Mouse (Mus musculus): ENCODE measurements at regions not wholly inside any gene's neighbourhood (a gene's known extent, or its start where the extent isn't known, plus 50 kb on each side); places are given as distances from the start of the nearest gene placed in this dataset.

DNA sequence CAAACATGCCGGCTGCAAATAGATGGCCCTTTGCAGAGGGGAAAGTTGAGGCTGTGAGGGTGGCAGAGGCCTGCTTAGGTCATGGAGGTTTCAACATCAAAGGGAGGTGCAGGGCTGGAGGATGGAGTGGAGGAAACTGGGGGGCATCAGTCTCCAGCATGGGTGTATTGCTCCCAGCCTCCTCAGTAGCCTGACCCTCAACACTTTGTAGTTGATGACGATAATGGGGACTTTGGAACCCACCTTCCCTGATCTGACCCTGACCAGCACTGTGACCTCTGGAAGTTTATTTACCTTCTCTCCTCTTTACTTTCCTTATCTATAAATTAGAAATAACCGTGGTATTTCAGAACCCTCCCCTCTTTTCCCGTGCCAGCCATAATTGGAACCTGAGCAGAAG lies 56.2 kb downstream of the Gm26897 start:
- no peak for DNase-seq

DNA sequence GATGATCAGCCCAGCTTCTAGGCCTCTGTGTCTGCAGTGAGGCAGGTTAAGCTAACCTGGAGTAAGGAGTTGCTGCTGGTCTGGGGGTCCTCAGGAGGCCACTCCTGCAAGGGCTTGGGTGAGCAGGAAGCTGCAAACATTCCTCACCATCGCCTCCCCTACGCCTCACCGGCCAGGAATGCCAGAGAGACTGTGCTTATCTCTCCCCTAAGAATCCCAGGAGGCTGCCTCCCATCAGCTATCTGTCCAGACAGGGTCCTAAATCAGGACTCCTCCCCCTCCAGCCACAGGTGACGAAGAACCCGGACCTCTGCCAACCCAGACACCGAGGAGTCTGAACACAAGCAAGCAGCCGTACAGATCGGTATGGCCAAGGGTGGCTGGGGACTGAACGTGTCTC lies 56.8 kb downstream of the Gm26897 start:
- no peak for DNase-seq

DNA sequence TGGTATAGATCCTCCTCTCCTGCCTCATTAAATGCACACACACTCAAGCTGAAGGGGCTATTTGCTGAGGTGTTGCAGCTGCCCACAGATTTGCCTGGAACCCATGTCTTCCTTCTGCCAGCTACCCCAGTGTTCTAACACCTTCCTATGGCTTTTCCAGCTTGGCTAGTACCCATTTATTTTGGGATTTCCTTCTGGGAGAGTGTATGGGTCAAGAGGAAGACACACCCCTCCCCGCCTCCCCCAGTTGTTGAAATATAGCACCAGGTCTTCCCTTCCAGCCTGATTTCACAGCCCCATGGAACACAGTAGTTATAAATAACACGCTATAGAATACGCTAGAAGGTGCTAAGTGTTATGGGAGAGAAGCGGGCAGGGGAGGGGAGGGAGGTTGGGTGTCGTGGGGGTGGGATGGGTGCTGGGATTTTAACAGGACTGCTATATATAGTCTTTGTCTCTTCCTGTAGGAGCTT lies 57.4 kb downstream of the Gm26897 start:
- no peak for DNase-seq

DNA sequence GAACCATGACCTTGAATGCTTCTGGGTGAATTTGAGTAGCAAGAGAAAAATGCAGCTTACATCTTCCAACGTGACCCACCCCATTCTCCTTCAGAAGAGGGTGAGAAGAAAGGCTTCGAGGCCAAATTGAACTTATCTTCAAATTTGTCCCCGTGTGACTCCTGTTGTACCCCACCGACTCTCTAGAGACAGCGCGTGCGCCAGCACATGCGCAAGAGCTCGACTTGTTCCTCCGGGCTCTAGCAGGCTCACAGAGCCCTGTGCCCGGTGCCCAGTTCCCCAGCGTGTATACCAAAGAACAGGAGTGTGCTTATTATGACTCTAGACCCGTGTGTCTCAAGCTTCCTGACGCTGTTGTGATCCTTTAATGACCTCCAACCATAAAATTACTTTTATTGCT lies 59.0 kb downstream of the Gm26897 start:
- DNase-seq: no peak

DNA sequence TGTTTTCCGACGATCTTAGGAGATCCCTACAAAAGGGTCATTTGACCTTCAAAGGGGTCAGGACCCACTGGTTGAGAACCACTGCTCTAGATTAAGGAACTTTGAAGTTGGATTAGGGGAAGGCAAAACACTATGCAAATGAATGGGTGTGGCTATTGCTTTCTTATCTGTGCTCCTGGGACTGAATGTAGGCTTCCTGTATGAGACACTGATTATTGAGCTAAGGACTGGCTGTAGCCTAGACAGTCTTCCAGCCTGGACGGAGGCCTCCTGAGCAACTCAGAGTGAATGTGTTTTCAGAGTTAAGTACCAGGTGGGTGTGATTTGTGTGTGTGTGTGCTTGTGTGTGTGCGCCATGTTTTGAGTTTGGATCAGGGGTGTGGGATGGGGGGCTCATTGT lies 59.5 kb downstream of the Gm26897 start:
- DNase-seq: no peak

DNA sequence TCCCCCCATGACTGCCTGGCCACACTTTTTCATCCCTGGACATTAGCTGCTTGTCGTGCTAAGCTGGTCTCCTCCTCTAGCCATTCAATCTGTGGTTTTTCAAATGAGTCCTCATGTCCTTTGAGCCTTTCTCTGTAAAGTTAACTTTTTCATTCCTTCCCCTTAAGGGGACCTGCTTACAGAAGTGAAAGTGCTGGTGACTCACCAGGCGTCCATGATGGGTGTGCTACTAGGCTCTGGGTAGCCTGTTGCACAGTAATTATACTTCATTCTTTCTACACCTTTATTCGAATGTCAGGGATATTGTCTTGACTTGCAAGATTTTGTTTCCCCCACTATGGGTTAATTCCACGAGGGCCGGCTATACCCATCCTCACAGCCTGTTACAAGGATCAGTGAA lies 63.2 kb downstream of the Gm26897 start:
- DNase-seq: no peak

DNA sequence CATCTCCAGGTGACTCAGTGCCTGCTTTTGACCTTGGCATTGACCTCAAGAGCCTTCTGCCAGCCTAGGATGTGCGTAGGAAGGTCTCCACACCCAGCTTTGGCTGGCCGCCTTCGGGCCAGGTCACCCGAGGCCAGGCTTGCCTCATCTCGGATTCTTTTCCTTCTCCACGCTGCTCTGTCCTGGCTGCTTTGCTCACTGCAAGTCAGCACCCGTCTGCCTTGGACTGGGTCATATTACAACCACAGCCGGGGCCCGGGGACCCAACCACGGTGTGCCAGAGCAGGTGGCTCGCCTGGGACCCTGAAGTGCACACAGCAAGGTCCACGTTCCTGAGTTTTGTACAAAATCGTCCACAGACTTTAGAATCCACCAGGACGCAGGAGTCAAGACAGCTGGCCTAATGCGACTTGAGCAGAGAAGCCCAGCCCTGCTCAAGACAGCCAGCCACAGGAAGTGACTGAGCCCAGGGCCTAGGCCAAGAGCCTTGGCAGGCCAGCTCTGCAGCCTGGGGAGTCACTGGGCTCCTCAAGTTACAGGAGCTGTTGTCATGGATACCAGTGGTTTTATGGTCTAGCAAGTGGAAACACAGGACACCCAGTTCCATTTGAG lies 66.1 kb downstream of the Gm26897 start:
- peak; percentile 86 for DNase-seq

DNA sequence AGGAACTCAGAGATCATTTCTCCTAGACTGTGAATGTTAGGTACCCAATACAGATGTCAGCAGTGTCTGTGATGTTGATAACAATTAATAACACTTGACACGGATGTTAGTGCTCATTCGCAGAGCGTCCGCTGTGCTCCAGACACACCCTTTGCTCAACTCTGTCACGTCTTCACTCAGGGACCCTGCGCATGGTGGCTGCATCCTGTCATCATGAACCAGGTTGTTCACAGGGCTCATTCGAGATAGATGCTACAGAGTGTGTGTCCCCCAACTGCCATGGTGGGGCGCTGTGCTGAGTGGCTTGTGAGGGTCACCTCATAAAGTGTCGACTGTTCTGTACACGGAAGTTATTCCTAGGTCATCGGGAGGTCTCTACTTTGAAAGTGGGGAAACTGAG lies 66.8 kb downstream of the Gm26897 start:
- no peak for DNase-seq

DNA sequence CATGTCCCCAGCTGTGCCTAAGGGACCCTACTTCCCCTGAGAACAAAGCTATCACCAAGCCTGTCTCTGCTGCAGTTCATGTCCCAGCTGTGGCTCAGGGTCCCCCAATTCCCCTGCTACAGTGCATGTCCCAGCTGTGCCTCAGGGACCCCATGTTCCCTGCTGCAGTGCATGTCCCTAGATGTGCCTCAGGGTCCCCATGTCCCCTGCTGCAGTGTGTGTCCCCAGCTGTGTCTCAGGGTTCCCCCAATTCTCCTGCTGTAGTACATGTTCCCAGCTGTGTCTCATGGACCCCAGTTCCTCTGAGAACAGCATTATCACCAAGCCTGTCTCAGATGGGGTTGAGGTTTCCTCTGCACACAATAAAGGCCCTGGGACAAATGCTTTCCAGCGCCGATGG lies 67.3 kb downstream of the Gm26897 start:
- DNase-seq: no peak

DNA sequence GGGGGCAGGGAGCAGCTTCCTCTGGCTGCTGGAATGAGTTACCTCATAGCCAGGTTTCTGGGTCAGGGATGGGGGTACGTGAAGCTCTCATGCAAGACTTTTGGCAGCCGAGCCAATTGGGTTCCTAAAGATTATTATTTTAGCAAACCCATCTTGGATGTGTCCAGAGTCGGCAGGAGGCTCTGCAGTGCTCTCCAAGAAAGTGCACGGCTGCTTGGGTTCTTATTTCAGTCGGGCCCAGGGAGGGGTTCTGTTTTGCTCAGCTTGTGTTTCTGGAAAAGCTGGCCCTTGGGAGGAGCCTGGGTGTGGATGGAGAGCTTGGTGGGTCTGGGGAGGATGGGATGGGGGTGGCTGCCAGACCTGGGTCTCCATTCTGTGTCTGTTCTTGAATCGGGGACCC lies 70.8 kb downstream of the Gm26897 start:
- DNase-seq: no peak

DNA sequence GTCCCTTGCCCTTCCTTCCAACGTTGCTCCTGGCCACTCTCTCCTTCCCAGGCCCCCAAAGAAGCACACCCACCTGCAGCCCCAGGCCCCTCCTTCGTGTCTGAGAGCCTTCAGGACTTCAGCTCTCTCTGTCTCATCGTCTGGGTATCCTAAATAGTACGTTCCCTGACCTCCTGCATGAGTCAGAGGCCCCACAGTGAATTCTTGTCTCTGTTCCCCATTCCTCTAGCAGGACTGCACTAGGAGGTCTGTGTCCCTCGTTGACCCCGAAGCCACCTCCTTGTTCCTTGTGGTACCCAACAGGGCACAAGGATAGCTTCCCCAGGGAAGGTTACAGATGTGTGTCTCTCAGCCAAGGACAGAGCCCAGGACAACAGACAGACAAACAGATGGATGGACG lies 71.4 kb downstream of the Gm26897 start:
- DNase-seq: no peak

DNA sequence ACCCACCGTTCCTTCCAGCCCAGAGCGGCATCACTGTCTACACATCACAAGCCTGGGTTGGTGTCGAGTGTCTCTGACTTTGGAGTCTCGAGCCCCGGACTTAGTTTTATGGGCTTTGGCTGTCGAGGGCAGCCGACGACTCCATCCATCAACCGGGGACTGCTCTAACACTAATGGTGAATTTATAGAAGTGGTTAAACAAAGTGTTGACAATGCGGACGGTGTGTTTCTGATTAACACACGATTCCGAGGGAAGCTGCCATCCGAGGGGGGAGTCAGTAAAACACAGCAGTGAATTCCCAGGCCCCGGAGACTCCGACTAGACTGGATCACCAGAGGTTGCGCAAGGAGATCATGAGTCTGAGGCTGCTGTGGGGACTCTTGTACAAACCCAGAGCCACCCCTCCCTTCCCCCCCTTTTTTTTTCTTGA lies 72.1 kb downstream of the Gm26897 start:
- no peak for DNase-seq

DNA sequence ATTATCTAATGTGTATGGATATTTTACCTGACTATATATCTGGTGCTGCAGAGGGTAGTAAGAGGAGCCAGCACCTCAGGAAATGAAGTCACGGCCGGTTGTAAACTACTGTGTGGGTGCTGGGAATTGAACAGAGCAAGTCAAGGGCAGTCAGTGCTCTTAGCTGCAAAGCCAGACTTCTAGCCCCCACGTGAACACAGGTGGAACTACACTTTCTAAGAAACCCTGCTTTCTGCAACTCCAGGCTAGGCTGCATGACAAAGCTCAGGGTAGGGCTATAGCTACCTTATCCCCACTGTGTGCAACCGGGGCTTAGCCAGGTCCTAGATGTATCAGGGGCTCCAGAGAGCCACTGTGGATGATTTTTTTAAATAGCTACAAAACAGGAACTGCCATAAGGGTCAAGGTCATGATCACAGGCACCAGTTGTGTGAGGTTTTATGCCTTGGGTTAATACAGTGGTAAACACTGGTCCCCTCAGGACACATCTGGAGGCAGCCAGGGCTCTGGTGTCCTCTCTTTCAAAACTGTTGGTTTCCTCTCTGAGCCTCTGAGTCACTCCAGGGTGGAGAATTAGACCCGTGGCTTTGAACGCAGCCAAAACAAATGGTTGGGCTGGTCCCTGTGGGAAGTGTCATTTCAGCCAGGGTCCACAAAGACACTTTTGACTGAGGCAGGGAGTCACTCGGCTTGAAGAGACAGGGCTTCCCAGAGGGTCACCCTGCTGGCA lies 76.5 kb downstream of the Gm26897 start:
- DNase-seq: peak; percentile 72

DNA sequence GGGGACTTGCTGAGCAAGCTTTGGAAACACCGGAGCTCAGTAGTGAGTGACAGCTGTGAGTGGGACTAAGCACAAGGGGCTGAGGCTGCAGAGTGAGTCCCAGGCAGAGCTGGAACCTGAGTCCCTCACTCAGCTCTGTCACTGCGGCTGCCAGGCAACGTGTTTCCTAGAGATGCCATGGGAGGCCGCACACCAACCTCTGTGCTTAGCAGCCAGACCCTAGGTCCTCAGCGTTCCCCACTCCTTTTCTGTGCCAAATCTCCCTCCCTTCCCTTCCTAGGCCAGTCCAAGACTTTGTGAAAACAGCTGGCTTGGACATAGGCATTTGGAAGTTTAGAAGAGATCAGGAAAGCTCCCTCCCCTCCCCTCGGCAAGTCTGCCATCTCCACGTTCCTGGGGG lies 78.9 kb downstream of the Gm26897 start:
- DNase-seq: peak; percentile 70

DNA sequence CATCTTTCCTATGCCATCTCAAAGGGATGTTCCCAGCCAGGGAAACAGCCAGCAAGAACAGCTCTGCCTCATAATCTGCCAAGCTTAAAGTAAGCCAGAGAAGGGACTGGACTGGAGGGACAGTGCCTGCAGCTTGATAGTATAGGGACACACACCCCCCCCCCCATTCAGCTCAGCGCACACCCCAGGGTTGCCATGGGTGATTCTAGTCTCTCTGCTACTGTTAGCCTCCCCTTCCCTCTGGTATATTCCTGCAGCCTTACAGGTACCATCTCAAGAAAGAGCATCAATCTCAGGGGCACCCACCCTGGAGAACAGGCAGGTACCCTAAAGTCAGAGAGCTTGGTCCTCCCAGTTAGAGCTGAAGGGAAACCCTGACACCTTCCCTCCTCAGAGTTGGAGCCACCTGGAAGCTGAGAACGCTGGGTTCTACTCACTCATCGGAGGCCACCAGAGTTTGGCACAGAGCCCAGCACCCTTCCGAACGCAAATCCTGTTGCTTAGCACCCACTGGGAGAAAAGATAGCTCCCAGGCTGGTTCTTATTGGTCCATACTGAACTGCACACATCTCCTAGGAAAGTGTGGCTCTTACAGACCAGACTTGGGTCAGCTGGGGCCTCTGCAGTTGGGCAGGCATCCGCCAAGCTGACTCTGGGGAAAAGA lies 79.5 kb downstream of the Gm26897 start:
- DNase-seq: peak; percentile 52

DNA sequence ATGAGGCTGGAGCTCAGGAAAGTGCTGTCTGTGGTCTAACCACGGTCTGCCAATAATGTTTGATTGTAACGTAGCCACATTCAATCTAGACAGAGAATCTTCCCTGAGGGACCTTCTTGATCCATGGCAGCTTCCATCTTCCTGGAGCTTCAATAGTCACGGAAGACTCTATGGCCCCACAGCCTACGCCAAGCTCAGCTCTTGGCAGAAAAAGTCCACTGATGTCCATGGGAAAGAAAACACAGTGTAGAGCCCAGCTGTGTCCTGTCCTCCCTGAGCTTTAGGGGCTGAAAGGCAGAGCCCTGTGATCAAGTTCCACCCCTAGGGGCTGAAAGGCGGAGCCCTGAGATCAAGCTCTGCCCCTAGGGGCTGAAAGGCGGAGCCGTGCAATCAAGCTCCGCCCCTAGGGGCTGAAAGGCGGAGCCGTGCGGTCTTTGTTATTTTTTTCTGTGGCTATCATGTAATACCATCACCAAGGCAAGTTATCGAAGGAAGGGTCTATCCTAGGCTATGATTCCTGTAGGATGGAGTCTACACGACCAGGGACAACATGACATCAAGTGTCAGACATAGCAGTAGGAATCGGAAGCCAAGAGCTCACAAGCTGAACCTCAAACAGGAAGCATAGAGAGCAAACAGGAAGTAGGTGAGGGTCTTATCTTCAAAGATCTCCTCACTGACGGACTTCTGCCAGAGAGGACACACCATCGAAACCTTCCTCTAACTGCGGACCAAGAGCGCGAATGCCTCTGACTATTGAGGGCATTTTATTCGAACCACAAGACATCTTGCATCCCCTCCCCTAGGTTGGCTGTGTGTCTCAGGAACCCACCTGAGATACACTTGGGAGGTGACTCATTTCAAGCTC lies 81.4 kb downstream of the Gm26897 start:
- no peak for DNase-seq

DNA sequence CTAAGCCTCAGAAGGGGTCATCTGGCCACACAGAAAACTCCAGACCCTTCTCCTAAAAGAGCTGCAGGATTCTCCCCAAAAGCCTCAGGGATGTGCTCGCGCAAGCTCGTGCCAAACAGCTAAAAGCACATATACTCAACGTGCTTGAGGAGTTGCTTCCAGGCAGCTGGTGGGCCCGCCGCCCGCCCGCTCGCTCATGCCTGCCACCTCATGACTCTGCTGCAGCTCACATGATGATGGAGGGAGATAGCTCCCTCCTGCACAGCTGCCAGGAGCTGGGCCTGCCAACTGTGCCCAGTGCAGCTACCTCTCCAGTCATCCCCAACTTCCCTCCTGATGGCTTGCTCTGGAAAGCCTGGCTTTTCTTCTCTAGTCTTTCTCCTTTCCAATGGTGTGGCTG lies 87.2 kb downstream of the Gm26897 start:
- no peak for DNase-seq

DNA sequence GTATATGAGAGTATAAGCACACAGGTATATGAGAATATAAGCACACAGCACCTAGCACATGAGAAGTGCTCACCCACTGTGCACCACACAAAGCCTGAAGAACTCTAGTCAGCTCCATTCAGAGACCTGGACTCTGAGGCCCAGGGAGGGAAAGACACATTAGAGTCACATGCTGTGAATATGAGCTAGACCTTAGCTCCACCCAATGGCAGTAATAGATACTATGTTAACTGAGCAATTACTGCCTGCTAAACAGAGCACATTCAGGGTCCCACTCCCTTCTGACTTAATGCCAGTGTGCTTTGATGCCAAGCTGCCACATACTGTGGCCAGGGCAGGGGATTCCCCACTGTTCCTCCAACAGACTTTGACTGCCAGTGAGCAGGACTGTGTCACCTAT lies 89.2 kb downstream of the Gm26897 start:
- DNase-seq: no peak

DNA sequence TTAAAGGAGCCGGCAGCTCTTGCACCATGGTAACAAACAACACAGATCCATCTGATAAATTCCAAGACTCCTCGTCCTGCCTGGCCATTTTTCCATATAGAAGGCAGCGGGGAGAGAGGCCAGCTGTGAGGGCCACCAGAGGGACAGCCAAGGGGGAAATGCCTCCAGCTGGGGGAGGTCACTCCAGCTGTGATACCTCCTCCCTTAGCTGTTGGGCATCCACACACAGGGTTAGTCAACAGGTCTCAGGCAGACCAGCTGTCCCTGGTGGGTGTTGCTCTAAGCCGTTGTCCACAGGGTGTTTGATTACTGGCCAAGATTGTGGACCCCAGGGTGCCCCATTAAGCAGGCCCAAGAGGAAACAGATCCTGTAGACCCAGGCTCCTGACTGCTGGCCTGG lies 89.7 kb downstream of the Gm26897 start:
- peak; percentile 60 for DNase-seq

DNA sequence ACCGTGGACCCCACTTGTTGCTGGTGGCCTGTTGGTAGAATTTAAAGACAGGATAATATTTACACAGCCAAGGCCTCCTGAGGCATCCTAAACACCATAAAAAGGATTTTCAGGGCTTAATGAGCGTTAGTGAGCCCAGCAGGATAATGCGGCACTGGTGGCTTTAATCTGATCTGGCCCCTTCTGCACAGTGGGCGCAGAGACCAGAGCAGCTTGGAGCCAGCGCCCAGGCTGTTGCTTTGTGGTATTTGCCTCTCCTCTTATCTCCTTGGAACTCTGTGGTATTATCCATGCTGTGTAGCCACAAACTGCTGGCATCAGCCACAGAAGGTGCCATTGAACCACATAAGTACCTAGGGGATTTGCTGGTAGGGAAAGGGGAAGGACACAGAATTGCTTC lies 90.1 kb downstream of the Gm26897 start:
- DNase-seq: no peak

DNA sequence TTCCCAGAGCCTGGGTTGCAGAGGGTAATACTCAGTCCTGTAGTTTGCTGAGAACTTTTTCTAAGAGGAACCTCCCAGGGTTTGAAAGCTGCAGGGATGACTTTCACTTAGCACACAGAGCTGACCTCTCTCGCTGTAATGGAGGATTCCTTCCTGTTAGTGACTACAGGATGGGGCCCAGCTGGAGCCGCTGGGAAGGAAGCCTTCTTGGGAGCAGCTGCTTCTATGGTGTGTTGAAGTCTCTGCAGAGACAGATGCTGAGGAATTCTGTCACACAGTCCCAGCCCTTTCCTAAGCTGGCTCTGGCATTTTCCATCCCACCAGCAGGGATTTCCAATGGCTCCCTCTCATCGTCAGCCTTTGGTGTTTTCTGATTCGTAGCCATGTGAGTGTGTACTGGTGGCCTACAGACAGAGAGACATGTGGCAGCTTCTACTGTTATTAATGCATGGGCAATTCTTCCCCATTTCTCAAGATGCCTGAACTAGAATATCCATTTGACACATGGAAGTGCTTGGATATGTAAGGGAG lies 90.9 kb downstream of the Gm26897 start:
- peak; percentile 71 for DNase-seq

DNA sequence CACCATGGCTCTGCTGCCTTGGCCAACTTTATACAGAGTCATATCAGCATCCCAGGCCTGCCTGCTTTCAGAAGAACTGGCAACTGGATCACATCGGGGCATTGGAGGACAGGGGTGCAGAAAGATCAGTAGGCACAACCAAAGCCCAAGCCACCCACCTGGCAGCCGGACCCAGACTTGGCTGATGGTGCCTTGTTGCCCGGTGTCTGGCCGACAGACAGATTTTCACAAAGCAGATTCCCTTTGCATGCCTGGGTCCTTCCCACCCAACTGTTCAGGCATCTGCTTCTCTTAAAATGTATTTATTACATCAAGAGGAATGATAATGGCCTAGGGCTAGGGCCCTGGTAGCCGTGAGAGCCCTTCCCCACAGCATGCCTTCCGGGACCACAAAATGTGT lies 96.2 kb downstream of the Gm26897 start:
- DNase-seq: no peak
